Mouse (Mus musculus) embryonic facial prominence, embryonic 12.5 days (tissue): ENCODE data around the gene Ghsr. TPM values are rescaled to one million over a fixed set of nuclear protein-coding genes. Genes with fewer than 3 reads are reported as not detected.

ENCODE experiments used
- ATAC-seq: fragments of 200-750 bp; cut with Nextera tagmentation; 2 replicates; pipeline ENCODE4 v1.8.0; 2017; ENCODE audit not compliant: insufficient number of reproducible peaks, insufficient read depth, low FRiP score, low TSS enrichment
- H3K27ac ChIP-seq: fragments of 300-500 bp; sonication (generic); 2 replicates; pipeline ENCODE4 v1.5.1; 2016; ENCODE audit warnings: mild to moderate bottlenecking
- H3K27me3 ChIP-seq: fragments of 300-500 bp; sonication (generic); 2 replicates; pipeline ENCODE4 v1.6.1; 2016; ENCODE audit warnings: mild to moderate bottlenecking, moderate library complexity
- H3K36me3 ChIP-seq: fragments of 300-500 bp; sonication (generic); 2 replicates; pipeline ENCODE4 v1.6.1; 2016; ENCODE audit warnings: mild to moderate bottlenecking
- H3K4me1 ChIP-seq: fragments of 300-500 bp; sonication (generic); 2 replicates; pipeline ENCODE4 v1.6.1; 2016
- H3K4me2 ChIP-seq: fragments of 300-500 bp; sonication (generic); replicated peaks from 2 replicates; pipeline ENCODE4 v1.6.1; 2016; ENCODE audit warnings: mild to moderate bottlenecking, moderate library complexity
- H3K4me3 ChIP-seq: fragments of 300-500 bp; sonication (generic); 2 replicates; pipeline ENCODE4 v1.5.1; 2016; ENCODE audit warnings: mild to moderate bottlenecking
- H3K9ac ChIP-seq: fragments of 300-500 bp; sonication (generic); 2 replicates; pipeline ENCODE4 v1.6.1; 2016; ENCODE audit warnings: mild to moderate bottlenecking, moderate library complexity
- H3K9me3 ChIP-seq: fragments of 300-500 bp; sonication (generic); 2 replicates; pipeline ENCODE4 v1.6.1; 2016; ENCODE audit warnings: mild to moderate bottlenecking, moderate library complexity
- WGBS: fragments of 180-500 bp; shearing (Covaris S2); methylation state at CpG from one replicate; pipeline ENCODE4 v1.1.7; 2016; 5-methylcytosine and 5-hydroxymethylcytosine counted together
- polyA plus RNA-seq: library from polyadenylated mRNA; unstranded; fragments of >200 nt; fragmentation: Nextera tagmentation; extraction: Ambion mirVana; gene quantifications from 2 replicates; pipeline ENCODE4 v1.2.1, GENCODE M21; 2016

The Ghsr gene
- polyA plus RNA-seq, 1 experiment from 2014 or later, result not detected

- ATAC-seq, result no peak
- Histone ChIP-seq H3K27ac (no peak overlapping the region), H3K36me3 (no peaks in the 10 kb centered on the region), H3K4me1 (no peaks in the 10 kb centered on the region), H3K27me3 (no peaks in the 10 kb centered on the region), H3K9ac (no peak overlapping the region), H3K4me2 (no peak overlapping the region), H3K4me3 (no peak overlapping the region), H3K9me3 (no peaks in the 10 kb centered on the region)
- 93% methylated on average over 2 of the region's 2 CpGs for WGBS
Measured at GRCm38 (mm10) chr3:27411286-27411685, 40.1 kb downstream of the Ghsr start.

GRCm38 (mm10) chr3:27413566-27413965, 42.4 kb downstream of the Ghsr start:
- no peaks in the 10 kb centered on the region for H3K9me3 ChIP-seq
- H3K27me3 ChIP-seq, result no peaks in the 10 kb centered on the region
- 62% methylated on average over 3 of the region's 3 CpGs for WGBS
- H3K4me1 ChIP-seq, result no peaks in the 10 kb centered on the region
- no peak overlapping the region for H3K4me2 ChIP-seq
- H3K36me3 ChIP-seq, result 0 out of 2 replicates have a peak, but pooled peaks cover 4% of the 10 kb centered on the region
- no peak overlapping the region for H3K4me3 ChIP-seq
- no peak for ATAC-seq
- H3K27ac ChIP-seq, result no peak overlapping the region
- H3K9ac ChIP-seq, result no peak overlapping the region

DNA sequence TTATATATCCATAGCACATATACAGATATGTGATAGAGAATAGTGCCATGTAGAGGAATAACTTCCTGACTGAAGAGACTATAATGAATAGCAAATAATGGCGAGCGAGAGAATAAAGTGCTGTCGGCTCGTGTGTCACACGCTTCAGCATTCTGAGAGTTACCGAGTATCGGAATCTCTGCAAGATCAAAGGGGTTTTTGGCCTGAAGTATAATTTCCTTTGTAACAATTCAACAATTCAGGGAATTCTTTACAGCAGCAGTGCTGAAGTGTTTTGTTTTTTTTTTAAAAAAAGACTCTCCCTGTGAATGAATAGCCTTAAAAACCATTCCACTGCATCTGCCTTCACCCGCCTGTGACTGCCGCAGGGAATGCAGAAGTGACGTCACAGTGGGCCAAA, 45.6 kb downstream of the Ghsr start:
- Histone ChIP-seq H3K4me3 (no peak overlapping the region), H3K27ac (no peak overlapping the region), H3K9ac (no peak overlapping the region), H3K9me3 (no peaks in the 10 kb centered on the region), H3K36me3 (peaks cover 15% of the 10 kb centered on the region), H3K4me2 (no peak overlapping the region), H3K27me3 (no peaks in the 10 kb centered on the region), H3K4me1 (no peaks in the 10 kb centered on the region)
- no peak for ATAC-seq
- WGBS, result 81% methylated on average over 10 of the region's 10 CpGs

DNA sequence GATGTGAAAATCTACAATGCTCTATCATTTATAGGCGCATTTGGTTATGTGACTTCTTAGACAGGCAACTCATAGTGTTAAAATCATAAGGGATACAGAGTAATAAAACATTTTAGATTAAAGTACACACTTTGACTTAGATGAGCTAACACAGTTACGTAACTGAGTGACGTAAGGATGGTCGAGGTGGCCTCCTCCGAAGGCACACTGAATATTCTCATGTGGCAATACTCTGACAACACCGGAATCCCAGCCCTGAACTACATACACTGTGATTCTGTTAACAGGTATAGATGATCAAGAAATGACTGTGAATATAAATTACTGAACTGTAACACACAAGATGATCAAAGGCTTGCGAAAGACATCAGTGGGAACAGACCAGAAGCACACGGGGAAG, 47.5 kb downstream of the Ghsr start:
- no peak overlapping the region for H3K4me2 ChIP-seq
- H3K9me3 ChIP-seq, result no peaks in the 10 kb centered on the region
- no peak overlapping the region for H3K27ac ChIP-seq
- 92% methylated on average over 8 of the region's 8 CpGs for WGBS
- peaks cover 20% of the 10 kb centered on the region for H3K36me3 ChIP-seq
- H3K4me3 ChIP-seq, result no peak overlapping the region
- H3K27me3 ChIP-seq, result no peaks in the 10 kb centered on the region
- H3K4me1 ChIP-seq, result no peaks in the 10 kb centered on the region
- ATAC-seq, result no peak
- H3K9ac ChIP-seq, result no peak overlapping the region

DNA sequence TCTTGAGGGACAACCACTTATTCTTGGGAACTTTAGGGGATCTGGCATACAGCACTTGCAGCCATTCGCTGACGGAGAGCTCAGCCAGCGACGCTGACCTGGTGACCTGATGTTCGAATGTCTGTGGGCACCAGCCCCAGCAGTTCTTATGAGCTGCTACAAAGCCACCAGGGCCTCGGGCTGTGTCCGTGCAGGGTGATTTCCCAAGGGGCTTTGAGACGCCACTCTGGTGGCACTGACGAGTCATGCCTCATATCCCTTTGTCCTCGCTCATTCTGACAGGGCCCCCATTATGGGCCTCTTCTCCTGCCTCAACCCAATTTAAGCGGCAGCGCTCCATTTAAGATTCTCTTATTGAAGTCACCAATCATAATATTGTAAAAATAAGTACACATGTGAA, 50.8 kb downstream of the Ghsr start:
- H3K4me2 ChIP-seq, result no peak overlapping the region
- no peak overlapping the region for H3K4me3 ChIP-seq
- no peaks in the 10 kb centered on the region for H3K4me1 ChIP-seq
- H3K27ac ChIP-seq, result no peak overlapping the region
- 65% methylated on average over 12 of the region's 12 CpGs for WGBS
- no peaks in the 10 kb centered on the region for H3K9me3 ChIP-seq
- peaks cover 37% of the 10 kb centered on the region for H3K36me3 ChIP-seq
- no peaks in the 10 kb centered on the region for H3K27me3 ChIP-seq
- ATAC-seq, result no peak
- no peak overlapping the region for H3K9ac ChIP-seq

DNA sequence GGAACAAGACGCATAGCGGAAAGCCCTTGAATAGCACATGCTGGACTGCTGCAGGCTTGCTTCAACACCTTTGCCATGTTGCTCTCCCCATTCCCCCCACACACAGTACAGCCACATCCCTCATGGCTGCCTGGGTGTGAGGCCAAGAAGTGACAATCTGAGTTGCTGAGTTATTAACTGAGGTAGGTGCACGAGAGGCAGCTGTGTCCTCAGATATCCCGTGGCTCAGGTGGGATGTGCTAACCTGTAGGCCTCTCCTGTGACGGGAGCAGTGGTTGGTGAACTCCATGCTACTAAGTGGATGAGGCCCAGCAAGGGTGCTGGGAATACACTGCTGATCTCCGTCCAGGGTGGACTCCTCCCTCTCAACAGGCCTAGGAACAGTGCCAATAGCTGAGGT, 51.4 kb downstream of the Ghsr start:
- ATAC-seq, result no peak
- Histone ChIP-seq H3K27ac (no peak overlapping the region), H3K4me1 (no peaks in the 10 kb centered on the region), H3K27me3 (no peaks in the 10 kb centered on the region), H3K4me3 (no peak overlapping the region), H3K9ac (no peak overlapping the region), H3K9me3 (no peaks in the 10 kb centered on the region), H3K4me2 (no peak overlapping the region), H3K36me3 (peaks cover 40% of the 10 kb centered on the region)
- WGBS, result 87% methylated on average over 6 of the region's 6 CpGs

DNA sequence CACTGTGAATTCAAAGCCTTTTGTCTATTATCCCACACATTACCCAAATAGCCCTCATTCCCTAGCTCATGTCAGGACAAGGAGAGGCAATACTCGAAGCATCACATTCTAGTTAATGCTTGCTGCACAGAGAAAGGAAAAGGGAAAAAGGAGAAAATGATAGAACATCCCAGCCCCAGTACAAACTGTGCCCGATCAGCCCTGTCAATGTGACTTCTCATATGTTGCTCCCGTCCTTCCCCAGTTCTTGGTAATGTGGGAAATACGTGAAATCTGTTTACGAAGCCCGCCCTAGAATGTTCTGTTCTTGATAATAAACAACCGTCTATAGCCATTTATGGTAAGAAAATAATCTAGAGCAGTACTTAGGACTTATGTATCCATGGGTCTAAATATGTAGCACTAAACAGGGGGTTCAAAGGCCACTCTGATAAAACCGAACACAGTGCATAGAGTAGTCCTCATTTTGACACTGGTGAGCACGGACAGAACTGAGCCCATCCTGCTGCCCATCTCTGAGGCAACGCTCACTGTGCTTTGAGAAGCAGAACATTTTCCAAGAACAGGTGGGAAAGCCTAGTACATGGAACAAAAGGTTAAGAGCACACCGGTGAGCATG, 53.0 kb downstream of the Ghsr start:
- Histone ChIP-seq H3K4me1 (no peaks in the 10 kb centered on the region), H3K27me3 (no peaks in the 10 kb centered on the region), H3K9ac (no peak overlapping the region), H3K9me3 (no peaks in the 10 kb centered on the region), H3K4me3 (no peak overlapping the region), H3K27ac (no peak overlapping the region), H3K4me2 (no peak overlapping the region), H3K36me3 (peaks cover 45% of the 10 kb centered on the region)
- WGBS, result 90% methylated on average over 11 of the region's 11 CpGs
- ATAC-seq, result no peak

GRCm38 (mm10) chr3:27427406-27427805, 56.3 kb downstream of the Ghsr start:
- 84% methylated on average over 6 of the region's 6 CpGs for WGBS
- H3K9ac ChIP-seq, result no peak overlapping the region
- H3K4me2 ChIP-seq, result no peak overlapping the region
- ATAC-seq, result no peak
- no peaks in the 10 kb centered on the region for H3K9me3 ChIP-seq
- no peak overlapping the region for H3K4me3 ChIP-seq
- H3K27me3 ChIP-seq, result no peaks in the 10 kb centered on the region
- no peaks in the 10 kb centered on the region for H3K4me1 ChIP-seq
- no peak overlapping the region for H3K27ac ChIP-seq
- peaks cover 55% of the 10 kb centered on the region for H3K36me3 ChIP-seq

Other genes starting within 250 kb of the Ghsr start
- 54.9 and 57.8 TPM in 2 replicates for gene Ect2, start 217.5 kb upstream of the Ghsr start, polyA plus RNA-seq
- 4.0 and 4.3 TPM in 2 replicates for gene Nceh1, start 188.4 kb upstream of the Ghsr start, polyA plus RNA-seq
- gene Tnfsf10, start 54.3 kb upstream of the Ghsr start, polyA plus RNA-seq, result 0.08 and 0.12 TPM in 2 replicates